Mouse (Mus musculus) embryonic facial prominence, embryonic 13.5 days (tissue): ENCODE data around the gene Mthfd1l. TPM values are rescaled to one million over a fixed set of nuclear protein-coding genes. Genes with fewer than 3 reads are reported as not detected.

Experiments
- ATAC-seq: fragments of 200-750 bp; cut with Nextera tagmentation; 2 replicates; pipeline ENCODE4 v1.8.0; 2017; ENCODE audit warnings: low read depth; ENCODE audit not compliant: insufficient number of reproducible peaks, insufficient read depth, low FRiP score, low TSS enrichment
- H3K27ac ChIP-seq: fragments of 300-500 bp; sonication (generic); 2 replicates; pipeline ENCODE4 v1.5.1; 2015; ENCODE audit warnings: moderate library complexity, mild to moderate bottlenecking, inconsistent platforms
- H3K27me3 ChIP-seq: fragments of 300-500 bp; sonication (generic); 2 replicates; pipeline ENCODE4 v1.6.1; 2015; ENCODE audit warnings: mild to moderate bottlenecking, inconsistent platforms
- H3K36me3 ChIP-seq: fragments of 300-500 bp; sonication (generic); 2 replicates; pipeline ENCODE4 v1.6.1; 2015; ENCODE audit warnings: mild to moderate bottlenecking, inconsistent platforms
- H3K4me1 ChIP-seq: fragments of 300-500 bp; sonication (generic); 2 replicates; pipeline ENCODE4 v1.6.1; 2015; ENCODE audit warnings: inconsistent platforms
- H3K4me2 ChIP-seq: fragments of 300-500 bp; sonication (generic); 2 replicates; pipeline ENCODE4 v1.6.1; 2015; ENCODE audit warnings: moderate library complexity, mild to moderate bottlenecking, inconsistent platforms
- H3K4me3 ChIP-seq: fragments of 300-500 bp; sonication (generic); 2 replicates; pipeline ENCODE4 v1.5.1; 2015; ENCODE audit warnings: mild to moderate bottlenecking, inconsistent platforms
- H3K9ac ChIP-seq: fragments of 300-500 bp; sonication (generic); 2 replicates; pipeline ENCODE4 v1.6.1; 2015; ENCODE audit warnings: mild to moderate bottlenecking, inconsistent platforms
- H3K9me3 ChIP-seq: fragments of 300-500 bp; sonication (generic); 2 replicates; pipeline ENCODE4 v1.6.1; 2016; ENCODE audit warnings: inconsistent platforms
- WGBS: fragments of 180-500 bp; shearing (Covaris S2); methylation state at CpG from one replicate; pipeline ENCODE4 v1.1.7; 2015; ENCODE audit warnings: mixed read lengths; 5-methylcytosine and 5-hydroxymethylcytosine counted together
- polyA plus RNA-seq: library from polyadenylated mRNA; unstranded; fragments of >200 nt; fragmentation: Nextera tagmentation; extraction: Ambion mirVana; gene quantifications from 2 replicates; pipeline ENCODE4 v1.2.1, GENCODE M21; 2015

The Mthfd1l gene
- polyA plus RNA-seq, 1 experiment from 2014 or later: 11.0 TPM

- Histone ChIP-seq H3K4me3 (no peak overlapping the region), H3K9ac (no peak overlapping the region), H3K27me3 (no peaks in the 10 kb centered on the region), H3K9me3 (no peaks in the 10 kb centered on the region), H3K27ac (no peak overlapping the region), H3K36me3 (no peaks in the 10 kb centered on the region), H3K4me1 (peaks cover 8% of the 10 kb centered on the region; the same call in 1 of the 2 replicates), H3K4me2 (no peak overlapping the region)
- no peak for ATAC-seq
- 91% methylated on average over 4 of the region's 4 CpGs for WGBS
These were observed 77.3 kb downstream of the Mthfd1l start for GRCm38 (mm10) chr10:4050236-4050635.

DNA sequence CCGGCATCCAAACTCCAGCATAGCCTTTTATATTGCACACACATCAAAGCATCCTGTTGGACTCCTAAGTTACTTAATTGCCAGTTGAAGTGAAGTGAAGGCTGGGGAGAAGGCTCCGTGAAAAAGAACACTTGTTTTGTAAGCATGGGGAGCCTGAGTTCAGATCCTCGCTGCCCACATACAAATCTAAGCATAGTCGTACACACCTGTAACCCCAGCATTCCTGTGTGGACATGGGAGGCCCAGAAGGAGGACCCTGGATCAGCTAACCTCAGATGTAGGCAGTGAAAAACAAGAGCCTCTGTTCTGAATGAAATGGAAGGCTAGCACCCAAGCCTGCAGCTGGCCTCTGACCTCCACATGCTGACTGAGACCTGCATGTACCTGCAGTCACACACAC lies 79.8 kb downstream of the Mthfd1l start:
- Histone ChIP-seq H3K27me3 (no peaks in the 10 kb centered on the region), H3K4me3 (no peak overlapping the region), H3K4me1 (no peaks in the 10 kb centered on the region), H3K27ac (no peak overlapping the region), H3K9me3 (no peaks in the 10 kb centered on the region), H3K4me2 (no peak overlapping the region), H3K36me3 (no peaks in the 10 kb centered on the region), H3K9ac (no peak overlapping the region)
- 83% methylated on average over 4 of the region's 4 CpGs for WGBS
- no peak for ATAC-seq

DNA sequence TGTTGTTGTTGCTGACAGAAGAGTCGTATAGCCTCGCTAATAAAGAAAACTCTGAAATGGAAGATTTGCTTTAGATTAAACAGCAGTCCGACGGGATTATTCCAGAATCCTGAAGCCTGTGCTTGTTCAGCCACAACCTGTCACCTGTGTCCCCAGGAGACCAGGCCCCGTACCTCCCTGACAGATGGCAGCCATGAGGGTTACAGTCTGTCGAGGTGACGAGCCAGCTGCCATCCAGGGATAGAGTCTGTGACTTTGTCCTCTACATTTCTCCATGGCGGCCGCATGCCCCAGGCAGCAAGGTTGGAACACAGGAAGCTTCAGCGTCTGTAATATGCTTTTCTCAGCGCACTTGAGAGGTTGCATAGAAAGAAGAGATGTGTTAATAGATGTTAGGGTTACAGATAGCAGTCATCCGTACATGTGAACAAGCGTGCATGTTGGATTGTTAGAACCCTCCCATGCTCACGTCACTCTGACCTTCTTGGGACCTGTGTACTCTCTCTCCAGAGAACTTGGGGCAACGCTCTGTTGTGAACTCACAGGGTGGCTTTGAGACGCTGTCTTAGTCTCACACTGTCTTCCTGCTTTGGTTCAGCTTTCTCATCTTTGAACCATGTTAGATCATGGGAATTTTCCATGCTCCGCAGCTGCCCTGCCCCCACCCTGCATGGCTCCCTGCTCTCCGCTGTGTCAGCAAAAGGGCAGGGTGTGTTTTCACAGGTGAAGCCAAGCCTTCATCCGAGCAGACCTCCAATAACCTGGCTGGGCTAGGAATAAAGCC lies 80.6 kb downstream of the Mthfd1l start:
- no peaks in the 10 kb centered on the region for H3K9me3 ChIP-seq
- no peak for ATAC-seq

GRCm38 (mm10) chr10:4054589-4054988 lies 81.7 kb downstream of the Mthfd1l start:
- Histone ChIP-seq H3K36me3 (no peaks in the 10 kb centered on the region), H3K9ac (no peak overlapping the region), H3K27ac (no peak overlapping the region), H3K4me1 (no peaks in the 10 kb centered on the region), H3K4me3 (no peak overlapping the region), H3K4me2 (no peak overlapping the region), H3K27me3 (no peaks in the 10 kb centered on the region), H3K9me3 (no peaks in the 10 kb centered on the region)
- ATAC-seq: no peak
- 84% methylated on average over 1 of the region's 1 CpGs for WGBS

More for the DNA sequence above, 80.6 kb downstream of the Mthfd1l start:
- Histone ChIP-seq H3K4me3 (no peak overlapping the region), H3K36me3 (no peaks in the 10 kb centered on the region), H3K27me3 (no peaks in the 10 kb centered on the region), H3K27ac (no peak overlapping the region), H3K4me2 (no peak overlapping the region), H3K9ac (no peak overlapping the region), H3K4me1 (no peaks in the 10 kb centered on the region)
- 77% methylated on average over 19 of the region's 19 CpGs for WGBS

DNA sequence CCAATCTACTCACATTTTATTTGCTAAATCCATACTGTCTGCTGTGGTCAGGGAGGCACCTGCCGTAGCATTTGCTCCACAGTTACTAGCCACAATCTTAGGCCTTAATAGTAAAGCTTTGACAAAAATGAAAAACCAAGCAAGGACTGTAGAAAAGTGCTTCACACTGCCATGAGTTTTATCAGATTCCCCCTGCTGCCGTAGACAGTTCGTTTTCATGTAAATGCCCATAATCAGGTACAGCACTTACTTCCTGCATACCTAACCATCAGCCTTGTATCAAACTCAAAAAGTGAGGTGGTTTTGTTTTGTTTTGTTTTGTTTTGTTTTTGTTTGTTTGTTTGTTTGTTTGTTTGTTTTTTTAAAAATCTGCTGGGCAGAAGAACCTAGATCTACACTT lies 84.5 kb downstream of the Mthfd1l start:
- ATAC-seq: no peak
- Histone ChIP-seq H3K36me3 (no peaks in the 10 kb centered on the region), H3K9ac (no peak overlapping the region), H3K27ac (no peak overlapping the region), H3K4me2 (no peak overlapping the region), H3K4me1 (no peaks in the 10 kb centered on the region), H3K9me3 (no peaks in the 10 kb centered on the region), H3K27me3 (no peaks in the 10 kb centered on the region), H3K4me3 (no peak overlapping the region)
- 91% methylated on average over 3 of the region's 3 CpGs for WGBS

- WGBS: 77% methylated on average over 5 of the region's 5 CpGs
- Histone ChIP-seq H3K4me3 (no peak overlapping the region), H3K9me3 (no peaks in the 10 kb centered on the region), H3K27me3 (no peaks in the 10 kb centered on the region), H3K4me1 (no peaks in the 10 kb centered on the region), H3K27ac (no peak overlapping the region), H3K9ac (no peak overlapping the region), H3K36me3 (no peaks in the 10 kb centered on the region), H3K4me2 (no peak overlapping the region)
- ATAC-seq: no peak
These were observed 84.9 kb downstream of the Mthfd1l start for GRCm38 (mm10) chr10:4057832-4058231.

DNA sequence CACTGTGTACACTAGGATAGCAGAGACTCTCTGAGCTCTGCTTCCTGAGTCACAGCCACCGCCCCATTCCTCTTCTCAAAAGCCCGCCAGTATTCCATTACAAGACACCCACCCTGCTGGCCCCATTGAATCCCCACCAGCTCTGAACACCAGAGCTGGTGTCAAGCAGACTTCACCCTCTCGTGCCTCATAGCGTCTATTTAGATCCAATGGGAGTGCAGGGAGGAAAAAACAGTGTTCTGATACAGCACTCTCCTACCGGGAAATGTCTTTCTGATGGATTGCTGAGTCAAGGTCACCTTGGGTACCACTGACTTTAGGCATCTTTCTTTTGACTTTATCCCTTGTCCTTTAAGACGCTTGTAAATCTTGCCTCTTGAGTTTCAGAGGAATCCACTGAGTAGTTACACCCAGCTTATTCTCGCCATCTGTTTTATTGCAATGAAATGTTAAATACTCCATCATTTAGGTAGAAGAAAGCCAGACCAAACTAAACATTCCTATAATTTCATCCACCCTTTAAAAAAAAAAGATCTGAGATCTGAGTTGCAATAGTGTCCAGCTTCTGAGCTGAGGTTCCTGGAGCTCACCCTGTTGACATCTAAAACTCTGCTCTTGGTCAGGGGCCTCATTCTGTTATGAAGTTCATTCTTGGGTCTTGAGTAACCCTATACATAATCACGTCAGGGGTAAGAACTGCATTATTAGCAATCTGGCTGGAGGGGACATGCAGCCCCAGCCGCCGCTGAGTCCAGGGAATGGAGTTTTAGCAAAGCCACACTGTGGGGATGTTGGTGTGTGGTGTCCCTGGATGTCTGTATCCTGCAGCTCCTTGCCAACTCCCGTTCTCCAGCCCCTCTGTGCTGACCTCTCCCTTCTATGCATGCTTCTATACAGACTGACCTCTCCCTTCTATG lies 88.4 kb downstream of the Mthfd1l start:
- no peaks in the 10 kb centered on the region for H3K9me3 ChIP-seq
- 77% methylated on average over 11 of the region's 11 CpGs for WGBS
- no peak overlapping the region for H3K4me2 ChIP-seq
- H3K4me1 ChIP-seq: no peaks in the 10 kb centered on the region
- no peaks in the 10 kb centered on the region for H3K27me3 ChIP-seq
- ATAC-seq: no peak
- no peak overlapping the region for H3K4me3 ChIP-seq
- H3K27ac ChIP-seq: no peak overlapping the region
- no peaks in the 10 kb centered on the region for H3K36me3 ChIP-seq
- H3K9ac ChIP-seq: no peak overlapping the region

DNA sequence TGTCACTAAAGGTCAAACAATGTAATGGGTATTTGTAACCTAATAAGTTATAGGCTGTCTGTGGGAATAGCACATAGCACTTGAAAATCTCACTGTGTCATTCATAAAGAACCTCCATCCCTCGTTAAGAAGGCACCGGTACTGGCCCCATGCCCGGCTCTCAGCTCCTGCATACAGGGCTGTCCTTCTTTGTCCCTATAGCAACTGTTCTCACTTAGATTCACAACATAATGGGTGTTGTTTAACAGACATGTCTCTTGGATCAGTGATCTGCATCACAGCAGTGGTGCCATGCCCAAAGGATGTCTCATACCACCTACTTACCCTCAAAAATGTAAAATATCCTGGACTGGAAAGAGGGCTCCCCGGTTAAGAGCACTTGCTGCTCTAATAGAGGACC lies 90.6 kb downstream of the Mthfd1l start:
- no peak overlapping the region for H3K4me2 ChIP-seq
- H3K27ac ChIP-seq: no peak overlapping the region
- ATAC-seq: no peak
- H3K9ac ChIP-seq: no peak overlapping the region
- no peaks in the 10 kb centered on the region for H3K36me3 ChIP-seq
- no peak overlapping the region for H3K4me3 ChIP-seq
- H3K27me3 ChIP-seq: no peaks in the 10 kb centered on the region
- 86% methylated on average over 4 of the region's 4 CpGs for WGBS
- H3K4me1 ChIP-seq: no peaks in the 10 kb centered on the region
- H3K9me3 ChIP-seq: no peaks in the 10 kb centered on the region

DNA sequence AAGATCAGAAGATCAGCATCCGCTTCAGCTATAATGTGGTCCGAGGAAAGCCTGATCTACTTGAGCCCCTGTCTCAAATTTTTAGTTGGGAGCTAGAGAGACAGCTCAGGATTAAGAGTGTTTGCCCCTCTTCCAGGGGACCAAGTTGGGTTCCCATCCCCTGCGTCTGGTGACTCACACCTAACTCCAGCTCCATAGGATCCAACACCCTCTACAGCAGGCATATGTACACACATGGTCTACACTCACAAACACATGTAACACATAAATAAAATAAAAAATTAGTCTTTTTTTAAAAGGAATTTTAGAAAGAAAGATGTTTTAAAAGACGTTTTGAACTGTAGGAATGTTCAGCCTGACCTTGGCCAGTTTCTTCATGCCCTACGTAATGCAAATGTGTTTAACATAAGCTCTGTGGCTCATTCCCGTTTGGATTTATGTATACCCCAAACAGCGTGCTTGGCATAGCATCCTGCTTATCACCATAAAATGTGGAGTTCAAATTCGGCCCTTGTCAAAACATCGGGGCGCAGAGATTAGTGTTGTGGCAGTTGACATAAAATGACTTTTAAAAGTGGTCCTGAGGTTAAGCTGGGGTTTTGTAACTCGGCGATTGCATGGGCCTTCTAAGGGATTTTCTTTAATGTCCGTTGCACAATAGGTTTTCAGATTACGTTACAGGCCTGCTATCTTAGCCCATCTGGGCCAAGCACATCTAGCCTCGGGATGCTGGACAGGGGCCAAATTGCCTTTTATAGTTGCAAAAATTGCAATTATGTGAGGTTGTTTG lies 92.6 kb downstream of the Mthfd1l start:
- no peak overlapping the region for H3K27ac ChIP-seq
- no peak overlapping the region for H3K4me2 ChIP-seq
- H3K27me3 ChIP-seq: no peaks in the 10 kb centered on the region
- no peaks in the 10 kb centered on the region for H3K36me3 ChIP-seq
- H3K9me3 ChIP-seq: no peaks in the 10 kb centered on the region
- ATAC-seq: no peak
- H3K9ac ChIP-seq: no peak overlapping the region
- peaks cover 5% of the 10 kb centered on the region; the same call in 1 of the 2 replicates for H3K4me1 ChIP-seq
- no peak overlapping the region for H3K4me3 ChIP-seq
- 71% methylated on average over 15 of the region's 15 CpGs for WGBS

GRCm38 (mm10) chr10:4069258-4069826 lies 96.4 kb downstream of the Mthfd1l start:
- no peak overlapping the region for H3K4me2 ChIP-seq
- H3K4me1 ChIP-seq: peaks cover 5% of the 10 kb centered on the region
- 91% methylated on average over 7 of the region's 7 CpGs for WGBS
- H3K9me3 ChIP-seq: no peaks in the 10 kb centered on the region
- no peaks in the 10 kb centered on the region for H3K36me3 ChIP-seq
- no peak overlapping the region for H3K9ac ChIP-seq
- ATAC-seq: no peak
- no peak overlapping the region for H3K4me3 ChIP-seq
- no peaks in the 10 kb centered on the region for H3K27me3 ChIP-seq
- H3K27ac ChIP-seq: no peak overlapping the region

GRCm38 (mm10) chr10:4070061-4070460 lies 97.1 kb downstream of the Mthfd1l start:
- Histone ChIP-seq H3K4me1 (peaks cover 5% of the 10 kb centered on the region), H3K9ac (no peak overlapping the region), H3K36me3 (no peaks in the 10 kb centered on the region), H3K27ac (no peak overlapping the region), H3K4me3 (no peak overlapping the region), H3K9me3 (no peaks in the 10 kb centered on the region), H3K4me2 (no peak overlapping the region), H3K27me3 (no peaks in the 10 kb centered on the region)
- no peak for ATAC-seq
- WGBS: 89% methylated on average over 7 of the region's 7 CpGs
